Mouse (Mus musculus) brain, embryonic 14.5 days (tissue): Measurements from ENCODE around the gene Dhx15.

ENCODE experiments used
- CTCF ChIP-seq: fragments of 200-500 bp; IDR thresholded peaks from 2 replicates; pipeline ENCODE4 v1.5.1; 2012; ENCODE audit warnings: inconsistent platforms, mild to moderate bottlenecking, moderate library complexity, borderline replicate concordance; ENCODE audit not compliant: insufficient read depth, insufficient read length; ENCODE audit errors: extremely low read depth
- POLR2A ChIP-seq: fragments of 200-500 bp; IDR thresholded peaks from 2 replicates; pipeline ENCODE4 v1.6.1; 2012; ENCODE audit warnings: mild to moderate bottlenecking, inconsistent platforms, borderline replicate concordance; ENCODE audit not compliant: poor library complexity, insufficient read depth, insufficient read length, severe bottlenecking; ENCODE audit errors: extremely low read depth

GRCm38 (mm10) chr5:52117829-52118228, 72.5 kb downstream of the Dhx15 start:
- TF ChIP-seq POLR2A (no peak), CTCF (no peak)
